Mouse (Mus musculus) liver, adult 2 months (tissue): Measurements from ENCODE around the gene Mmp14. TPM values are rescaled to one million over a fixed set of nuclear protein-coding genes. Genes with fewer than 3 reads are reported as not detected.

ENCODE experiments used
- DNase-seq: peaks from one replicate; pipeline ENCODE4 v3.0.0-alpha.2; 2011; ENCODE audit warnings: low read depth, low spot score; ENCODE audit errors: extremely low read depth
- H3K27ac ChIP-seq: fragments of 200-500 bp; replicated peaks from 2 replicates; pipeline ENCODE4 v1.5.1; 2012; ENCODE audit warnings: low read depth, mild to moderate bottlenecking, control low read depth, inconsistent platforms, low read length; ENCODE audit not compliant: insufficient read depth
- H3K27me3 ChIP-seq: fragments of 200-500 bp; 2 replicates; pipeline ENCODE4 v1.6.1; 2012; ENCODE audit warnings: mild to moderate bottlenecking, moderate library complexity, low read length, inconsistent platforms; ENCODE audit not compliant: control insufficient read depth, insufficient read depth
- H3K36me3 ChIP-seq: fragments of 200-500 bp; 2 replicates; pipeline ENCODE4 v1.6.1; 2012; ENCODE audit warnings: low read length, inconsistent platforms; ENCODE audit not compliant: control insufficient read depth, insufficient read depth
- H3K4me1 ChIP-seq: fragments of 200-500 bp; 2 replicates; pipeline ENCODE4 v1.6.1; 2011; ENCODE audit warnings: low read length; ENCODE audit not compliant: control insufficient read depth, insufficient read depth
- H3K4me3 ChIP-seq: fragments of 200-500 bp; 2 replicates; pipeline ENCODE4 v1.5.1; 2011; ENCODE audit warnings: low read depth, mild to moderate bottlenecking, control low read depth, low read length, moderate library complexity; ENCODE audit not compliant: insufficient read depth
- H3K79me2 ChIP-seq: fragments of 200-500 bp; 2 replicates; pipeline ENCODE4 v1.6.1; 2012; ENCODE audit warnings: inconsistent platforms, mild to moderate bottlenecking, low read length, moderate library complexity; ENCODE audit not compliant: control insufficient read depth, insufficient read depth
- H3K9ac ChIP-seq: fragments of 200-500 bp; 2 replicates; pipeline ENCODE4 v1.6.1; 2012; ENCODE audit warnings: low read depth, mild to moderate bottlenecking, control low read depth, inconsistent platforms, low read length
- CTCF ChIP-seq: fragments of 200-500 bp; IDR thresholded peaks from 2 replicates; pipeline ENCODE4 v1.5.1; 2011; ENCODE audit warnings: low read depth, low read length, control low read depth
- POLR2A ChIP-seq: fragments of 200-500 bp; IDR thresholded peaks from 2 replicates; pipeline ENCODE4 v1.6.1; 2011; ENCODE audit warnings: low read length, control low read depth; ENCODE audit not compliant: insufficient read depth; ENCODE audit errors: extremely low read depth
- WGBS: fragments of 180-500 bp; shearing (Covaris S2); methylation state at CpG from one replicate; pipeline ENCODE4 v1.1.7; 2018; 5-methylcytosine and 5-hydroxymethylcytosine counted together
- polyA plus RNA-seq: library from polyadenylated mRNA; depleted of rRNA; stranded (reverse); fragments of >200 nt; gene quantifications from 2 replicates; pipeline ENCODE4 v1.2.3, GENCODE M21; 2012
- total RNA-seq: library from RNA; depleted of rRNA; stranded (reverse); fragments of >200 nt; gene quantifications from 2 replicates; pipeline ENCODE4 v1.2.3, GENCODE M21; 2014

Gene Mmp14
- total and polyA plus RNA-seq, 2 experiments: 9.0 to 52.6 TPM

GRCm38 (mm10) chr14:54423406-54423805 lies 8.0 kb upstream of the Mmp14 start:
- H3K4me3 ChIP-seq: no peak overlapping the region
- H3K79me2 ChIP-seq: peaks cover 5% of the 10 kb centered on the region; the same call in 1 of the 2 replicates
- no peak for TF ChIP-seq POLR2A
- peak; percentile 70 for TF ChIP-seq CTCF
- no peak overlapping the region for H3K9ac ChIP-seq
- H3K27me3 ChIP-seq: no peaks in the 10 kb centered on the region
- DNase-seq: peak; percentile 55
- H3K4me1 ChIP-seq: peaks cover 6% of the 10 kb centered on the region; the same call in 1 of the 2 replicates
- 47% methylated on average over 5 of the region's 5 CpGs for WGBS
- no peak overlapping the region for H3K27ac ChIP-seq
- H3K36me3 ChIP-seq: no peaks in the 10 kb centered on the region; the same call in 1 of the 2 replicates

GRCm38 (mm10) chr14:54424634-54425033 lies 6.8 kb upstream of the Mmp14 start:
- H3K4me1 ChIP-seq: peaks cover 11% of the 10 kb centered on the region
- no peak overlapping the region for H3K4me3 ChIP-seq
- peaks cover 5% of the 10 kb centered on the region; the same call in 1 of the 2 replicates for H3K79me2 ChIP-seq
- DNase-seq: no peak
- WGBS: 80% methylated on average over 1 of the region's 1 CpGs
- H3K9ac ChIP-seq: no peak overlapping the region
- TF ChIP-seq CTCF (no peak), POLR2A (no peak)
- H3K27me3 ChIP-seq: no peaks in the 10 kb centered on the region
- no peaks in the 10 kb centered on the region; the same call in 1 of the 2 replicates for H3K36me3 ChIP-seq
- H3K27ac ChIP-seq: no peak overlapping the region

- peaks cover 5% of the 10 kb centered on the region; the same call in 1 of the 2 replicates for H3K79me2 ChIP-seq
- H3K4me1 ChIP-seq: peaks cover 18% of the 10 kb centered on the region
- H3K36me3 ChIP-seq: no peaks in the 10 kb centered on the region; the same call in 1 of the 2 replicates
- TF ChIP-seq POLR2A: no peak
- no peak for TF ChIP-seq CTCF
- no peaks in the 10 kb centered on the region for H3K27me3 ChIP-seq
- H3K27ac ChIP-seq: no peak overlapping the region
- WGBS: 86% methylated on average over 1 of the region's 1 CpGs
- H3K4me3 ChIP-seq: no peak overlapping the region
- DNase-seq: no peak
- H3K9ac ChIP-seq: no peak overlapping the region
These were observed 5.9 kb upstream of the Mmp14 start for GRCm38 (mm10) chr14:54425540-54425939.

DNA sequence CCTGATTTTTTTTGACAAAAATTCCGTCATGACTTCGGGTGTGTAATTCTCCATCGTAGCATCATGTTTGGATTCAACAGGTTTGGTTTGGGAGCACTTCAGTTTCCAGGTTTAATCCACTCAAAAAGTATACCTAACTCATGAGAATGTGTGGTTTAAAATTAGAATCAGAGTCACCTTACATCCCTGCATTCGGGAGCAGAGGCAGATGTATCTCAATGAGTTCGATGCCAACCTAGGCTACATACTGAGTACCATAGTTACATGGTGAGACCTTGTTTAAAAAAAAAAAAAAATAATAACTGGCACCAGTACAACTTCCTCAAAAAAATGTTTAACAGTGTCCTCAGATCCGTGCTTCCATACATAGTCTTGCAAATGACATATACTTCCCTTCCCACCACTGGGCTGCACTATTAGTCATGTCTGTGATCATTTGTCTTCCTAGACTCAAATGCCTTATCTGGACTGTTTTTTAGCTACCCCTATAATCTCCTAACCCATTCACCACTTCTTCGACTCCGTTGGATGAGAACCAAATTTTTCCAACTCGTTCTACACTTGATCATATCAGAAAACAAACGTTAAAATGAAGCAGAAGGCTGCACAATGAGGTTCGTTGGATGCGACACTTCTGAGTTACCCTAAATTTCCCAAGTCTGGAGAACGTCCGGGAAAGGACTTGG lies 5.3 kb upstream of the Mmp14 start:
- H3K9ac ChIP-seq: peak overlapping the region; percentile 67
- peak overlapping the region; percentile 95 for H3K4me3 ChIP-seq
- DNase-seq: no peak
- H3K27ac ChIP-seq: peak overlapping the region; percentile 80
- peaks cover 5% of the 10 kb centered on the region; the same call in 1 of the 2 replicates for H3K79me2 ChIP-seq
- no peaks in the 10 kb centered on the region for H3K27me3 ChIP-seq
- no peaks in the 10 kb centered on the region; the same call in 1 of the 2 replicates for H3K36me3 ChIP-seq
- 30% methylated on average over 14 of the region's 14 CpGs for WGBS
- no peak for TF ChIP-seq POLR2A
- TF ChIP-seq CTCF: no peak
- H3K4me1 ChIP-seq: peaks cover 18% of the 10 kb centered on the region

- Histone ChIP-seq H3K9ac (peak within 1 kb of the TSS; percentile 91), H3K36me3 (no peaks in the 10 kb centered on the region; the same call in 1 of the 2 replicates), H3K4me1 (peaks cover 18% of the 10 kb centered on the region), H3K79me2 (peaks cover 5% of the 10 kb centered on the region; the same call in 1 of the 2 replicates), H3K27me3 (no peaks in the 10 kb centered on the region), H3K27ac (peak within 1 kb of the TSS; percentile 80), H3K4me3 (peak within 1 kb of the TSS; percentile 95)
- DNase-seq: peak; percentile 83
- WGBS: under 1% methylated on average over 48 of the region's 48 CpGs
- TF ChIP-seq CTCF (no peak), POLR2A (peak; percentile 51; the same call in 1 of the 2 replicates)
These were observed 4.6 kb upstream of the Mmp14 start, which contains the start of gene Mrpl52 for GRCm38 (mm10) chr14:54426689-54427398. Gene Mrpl52, plus strand, starts transcription at chr14:54426909.
